Mouse (Mus musculus) liver, adult 2 months (tissue): ENCODE measurements at regions not wholly inside any gene's neighbourhood (a gene's known extent, or its start where the extent isn't known, plus 50 kb on each side); places are given as distances from the start of the nearest gene placed in this dataset.

ENCODE experiments used
- CTCF ChIP-seq: fragments of 200-500 bp; IDR thresholded peaks from 2 replicates; pipeline ENCODE4 v1.5.1; 2011; ENCODE audit warnings: low read depth, low read length, control low read depth
- POLR2A ChIP-seq: fragments of 200-500 bp; IDR thresholded peaks from 2 replicates; pipeline ENCODE4 v1.6.1; 2011; ENCODE audit warnings: low read length, control low read depth; ENCODE audit not compliant: insufficient read depth; ENCODE audit errors: extremely low read depth

DNA sequence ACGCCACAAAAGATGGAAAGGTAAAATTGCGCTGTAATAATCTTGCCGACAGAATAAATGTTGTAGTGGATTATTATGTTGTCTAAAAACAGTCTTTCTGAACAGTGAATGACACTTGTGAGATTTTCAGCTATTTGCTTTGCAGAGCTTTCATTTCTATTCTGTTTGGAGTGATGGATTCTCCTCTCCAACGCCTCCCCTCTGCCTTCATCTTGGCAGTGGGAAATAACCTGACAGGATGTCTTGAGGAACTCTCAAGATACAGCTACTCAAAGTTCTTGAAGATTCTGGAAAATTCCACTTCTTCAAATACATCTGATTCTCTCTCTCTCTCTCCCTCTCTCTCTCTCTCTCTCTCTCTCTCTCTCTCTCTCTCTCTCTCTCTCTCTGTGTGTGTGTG, 89.6 kb upstream of the Dlx2 start:
- no peak for TF ChIP-seq POLR2A
- no peak for TF ChIP-seq CTCF
